Mouse (Mus musculus) adrenal gland, postnatal 36 days (tissue): ENCODE data around the gene Ppdpf. TPM values are rescaled to one million over a fixed set of nuclear protein-coding genes. Genes with fewer than 3 reads are reported as not detected.

Experiments
- DNase-seq, 2 experiments: peaks; one replicate each; pipeline ENCODE4 v3.0.0; 2021; ENCODE audit warnings: mixed read lengths in 1 of 2
- total RNA-seq, 2 experiments: library from RNA; stranded (reverse); gene quantifications; 2 replicates each; pipeline ENCODE4 v1.2.3; 2021

Gene Ppdpf
- total RNA-seq, 2 experiments from 2014 or later: 76.6 to 81.8 TPM

DNA sequence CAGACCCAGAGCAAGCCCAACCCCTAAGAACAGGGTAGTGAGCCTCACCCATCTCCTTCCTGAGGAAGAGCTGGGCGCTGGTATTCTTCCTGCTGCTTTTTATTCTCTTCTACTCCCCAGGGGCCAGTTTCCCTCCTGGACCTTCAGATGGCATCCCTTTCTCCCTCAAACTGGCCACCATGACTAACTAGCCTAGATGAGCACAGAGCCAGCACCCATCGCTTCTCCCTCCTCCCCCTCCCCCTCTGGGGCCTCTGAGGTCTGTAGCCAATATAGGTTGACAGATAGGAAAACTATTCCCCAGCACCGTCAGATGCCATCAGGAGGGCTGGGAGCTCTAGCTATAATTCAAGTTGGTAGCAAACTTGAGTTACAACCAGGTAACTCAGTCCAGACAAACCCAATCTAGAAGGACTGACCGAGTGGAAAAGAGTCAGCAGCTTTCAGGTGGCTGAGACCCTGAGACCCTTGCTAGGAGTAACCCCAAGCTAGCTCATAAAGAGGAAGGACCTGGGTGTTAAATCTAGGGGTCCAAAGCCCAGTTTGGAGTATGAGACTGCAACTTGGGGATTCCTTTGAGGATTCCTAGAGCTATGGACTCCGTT, 31.9 kb downstream of the Ppdpf start:
- no peak for DNase-seq

DNA sequence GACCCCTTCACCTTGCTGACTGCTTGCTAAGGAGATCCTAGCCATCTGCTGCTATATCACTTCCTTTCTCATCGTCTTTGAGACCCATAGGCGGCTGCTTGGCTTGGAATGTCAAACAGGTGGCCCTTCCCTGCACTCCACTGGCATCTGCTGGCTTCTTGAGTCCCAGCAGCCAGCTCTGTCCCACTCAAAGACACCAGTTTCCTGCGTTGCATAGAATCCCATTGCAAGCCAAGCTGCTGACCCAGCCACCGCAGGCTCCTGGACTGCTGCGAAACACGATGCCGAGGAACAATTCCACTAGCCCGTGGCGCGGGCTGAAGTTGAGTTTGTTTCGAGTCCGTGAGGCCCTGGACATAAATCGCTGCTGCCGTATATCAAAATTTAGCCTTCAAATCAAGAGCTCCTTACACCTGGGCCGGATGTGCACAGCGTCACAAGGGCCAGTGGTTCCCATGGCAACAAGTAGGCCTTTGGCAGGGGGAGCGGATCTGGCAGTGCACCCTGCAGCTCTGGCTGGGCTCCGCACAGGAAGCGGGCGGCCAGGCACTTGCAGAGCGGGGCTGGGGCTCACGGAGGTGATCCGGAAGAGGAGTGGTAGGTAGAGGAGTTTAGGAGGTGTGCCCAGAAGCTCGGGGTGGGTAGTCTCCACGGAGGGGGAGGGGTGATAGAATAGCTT, 32.6 kb downstream of the Ppdpf start, which contains the start of gene Fndc11:
Gene Fndc11 (plus strand): TSS at position 476 of the 679 bp plus-strand sequence.
- DNase-seq: peak; percentile 82 to 86

DNA sequence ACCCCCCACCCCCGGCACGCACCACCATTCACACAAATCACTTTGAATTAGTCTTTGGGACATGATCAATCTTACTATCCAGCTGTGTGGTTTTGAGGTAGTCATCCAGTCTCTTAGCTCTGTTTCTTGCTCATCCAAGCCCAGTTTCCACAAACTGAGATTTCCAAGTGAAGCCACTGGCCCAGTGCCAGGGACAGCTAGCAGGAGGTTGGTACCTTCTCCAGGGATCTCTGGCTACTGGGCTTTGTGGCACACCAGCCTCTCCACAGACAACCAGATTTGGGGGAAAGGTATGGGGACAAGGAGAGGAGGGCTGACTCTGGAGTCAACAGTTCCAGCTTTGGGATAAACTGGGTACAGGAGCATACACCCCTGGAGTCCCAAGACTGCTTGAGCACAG, 33.3 kb downstream of the Ppdpf start:
- DNase-seq: peak in 1 of 2 experiments; percentile 46

DNA sequence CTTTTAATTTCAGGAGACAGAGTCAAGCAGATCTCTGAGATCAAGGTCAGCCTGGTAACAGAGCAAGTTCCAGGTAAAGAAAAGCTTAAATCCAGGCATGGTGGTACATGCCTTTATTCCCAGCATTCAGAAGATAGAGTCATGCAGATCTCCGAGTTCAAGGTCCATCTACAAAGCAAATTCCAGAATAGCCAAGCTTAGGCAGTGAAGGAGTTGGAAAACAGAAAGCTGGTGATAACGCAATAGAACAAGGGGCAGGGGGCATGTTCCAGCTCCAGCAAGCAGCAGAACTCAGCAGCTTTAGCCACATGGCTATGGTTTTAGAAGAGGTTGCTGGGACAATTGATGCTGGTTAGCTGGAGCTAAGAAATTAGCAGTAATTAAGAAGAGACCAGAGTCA, 37.9 kb downstream of the Ppdpf start:
- no peak for DNase-seq

DNA sequence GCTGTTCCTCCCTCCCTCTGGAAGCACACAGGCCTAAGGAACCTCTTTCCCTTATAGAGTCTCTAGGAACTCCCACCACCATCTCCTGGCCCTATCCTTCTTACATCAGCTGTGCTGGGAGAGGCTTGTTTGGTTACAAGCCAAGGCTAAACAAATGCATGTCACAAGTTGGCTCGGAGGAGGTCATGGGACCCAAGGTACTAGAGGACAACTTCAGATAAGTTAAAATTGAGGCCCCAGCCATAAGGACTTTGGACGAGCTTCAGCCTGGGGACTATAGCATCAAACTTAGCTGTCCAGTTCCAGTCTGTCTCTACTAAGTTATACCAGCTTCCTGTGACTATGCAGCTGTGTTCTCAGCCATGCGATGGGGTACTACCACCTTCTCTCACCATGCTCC, 40.1 kb downstream of the Ppdpf start:
- DNase-seq: no peak

DNA sequence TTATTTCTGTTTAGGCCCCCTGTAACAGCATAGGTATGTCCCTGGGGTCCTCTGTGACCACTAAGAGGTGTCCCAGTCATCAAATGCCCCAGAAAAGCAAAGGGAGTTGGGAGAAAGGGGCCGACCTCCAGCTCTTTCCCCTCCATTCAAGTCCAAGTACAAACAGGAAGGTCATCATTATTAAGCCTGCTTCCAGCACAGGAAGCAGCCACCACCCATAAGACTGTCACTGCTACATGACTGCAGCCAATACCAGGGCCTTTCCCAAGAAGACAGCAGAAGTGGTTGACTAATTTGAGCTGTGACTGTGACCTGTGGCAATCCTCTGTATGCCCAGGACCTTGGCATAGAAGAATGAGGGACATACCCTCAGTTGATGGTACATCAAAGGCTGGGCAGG, 41.3 kb downstream of the Ppdpf start:
- no peak for DNase-seq

DNA sequence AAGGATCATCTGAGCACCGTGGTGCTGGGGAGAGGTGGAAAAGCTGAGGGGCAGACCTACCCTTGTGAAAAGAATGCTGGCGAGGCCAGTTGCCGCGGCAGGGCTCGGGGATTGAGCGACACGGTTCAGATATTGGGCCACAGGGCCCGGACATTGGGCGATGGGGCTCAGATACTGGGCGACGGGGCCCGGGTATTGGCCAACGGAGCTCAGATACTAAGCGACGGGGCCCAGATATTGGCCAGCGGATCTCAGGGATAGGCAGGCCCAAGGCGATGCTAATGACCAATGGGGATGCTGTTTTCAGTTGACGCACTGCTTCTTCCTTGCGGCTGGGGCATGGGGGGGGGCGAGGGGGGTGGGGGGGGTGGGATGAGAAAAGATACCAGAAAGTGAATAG, 44.1 kb downstream of the Ppdpf start:
- no peak for DNase-seq

DNA sequence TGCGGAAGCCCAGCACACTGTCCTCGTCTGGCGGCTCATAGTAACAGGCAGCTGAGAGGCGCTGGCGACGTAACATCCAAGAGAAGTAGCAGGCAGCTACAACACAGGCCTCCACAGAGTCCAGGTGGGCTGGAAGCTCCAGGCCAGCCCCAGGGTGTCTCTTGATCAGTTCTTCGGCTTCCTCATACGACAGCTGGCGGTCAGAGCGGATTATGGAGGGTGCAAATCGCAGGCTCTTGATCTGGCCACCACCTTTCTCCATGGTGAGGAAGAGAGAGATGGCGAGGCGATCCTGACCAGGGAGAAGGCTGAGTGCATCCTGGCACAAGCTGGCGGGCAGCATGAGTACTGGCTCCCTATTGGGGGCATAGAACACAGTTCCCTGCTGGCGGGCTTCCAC, 46.4 kb downstream of the Ppdpf start:
- DNase-seq: no peak

DNA sequence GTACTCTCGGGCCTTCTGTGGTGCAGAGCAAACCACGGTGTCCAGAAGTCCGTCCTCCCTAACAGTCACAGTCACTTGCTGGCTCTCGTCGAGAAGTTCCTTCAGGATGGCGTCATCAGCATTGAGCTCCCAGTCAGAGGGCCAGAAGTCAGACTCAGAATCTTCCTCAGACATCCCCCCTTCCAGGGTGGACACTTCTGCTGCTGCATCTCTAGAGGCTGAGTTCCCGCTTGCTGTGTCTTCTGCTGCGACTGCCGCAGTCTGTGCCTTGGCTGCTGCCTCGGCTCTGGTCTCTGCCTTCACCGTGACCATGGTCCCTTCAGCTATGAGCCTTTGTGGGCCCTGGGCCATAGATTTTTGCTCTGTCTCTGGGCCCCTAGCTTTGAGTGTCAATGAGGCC, 47.6 kb downstream of the Ppdpf start:
- no peak for DNase-seq

DNA sequence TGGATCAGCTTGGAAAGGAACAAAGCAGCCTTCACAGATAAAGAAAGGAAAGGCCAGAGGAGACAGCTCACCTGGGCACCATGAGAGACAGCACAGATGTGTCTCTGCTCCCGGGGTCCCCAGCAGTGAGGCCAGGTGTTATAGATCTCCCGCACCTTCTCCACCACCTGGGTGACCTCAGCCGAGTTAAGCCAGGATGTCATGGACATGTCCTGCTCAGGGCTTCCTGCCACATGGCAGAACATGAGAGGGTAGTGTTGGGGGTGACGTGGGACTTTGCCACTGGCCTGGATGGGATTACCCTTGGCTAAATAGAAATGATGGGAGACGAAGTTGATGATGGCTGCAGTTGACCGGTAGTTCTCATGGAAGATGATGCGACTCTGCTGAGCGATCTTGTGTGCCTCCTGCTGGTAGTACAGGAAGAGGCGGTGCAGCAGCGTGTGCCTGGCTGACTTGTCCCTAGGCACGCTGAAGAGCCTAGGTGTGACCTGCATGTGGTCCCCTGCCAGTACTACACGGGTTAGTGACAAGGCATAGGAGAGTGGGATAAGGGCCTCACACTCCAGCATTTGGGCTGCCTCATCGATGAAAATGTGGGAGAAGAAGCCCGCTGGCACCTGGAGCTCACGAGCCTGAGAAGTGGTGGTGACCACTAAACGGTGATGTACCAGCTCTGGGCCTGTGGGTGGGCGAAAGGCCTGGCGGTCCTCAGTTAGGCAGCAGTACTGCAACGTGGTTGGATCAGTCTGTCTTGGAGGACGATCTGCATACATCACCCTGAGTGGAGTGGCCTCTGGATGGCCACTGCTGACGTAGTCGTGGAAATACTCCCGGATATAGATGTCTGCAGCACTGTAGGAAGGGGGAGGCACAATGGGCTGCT, 48.9 kb downstream of the Ppdpf start:
- no peak for DNase-seq

DNA sequence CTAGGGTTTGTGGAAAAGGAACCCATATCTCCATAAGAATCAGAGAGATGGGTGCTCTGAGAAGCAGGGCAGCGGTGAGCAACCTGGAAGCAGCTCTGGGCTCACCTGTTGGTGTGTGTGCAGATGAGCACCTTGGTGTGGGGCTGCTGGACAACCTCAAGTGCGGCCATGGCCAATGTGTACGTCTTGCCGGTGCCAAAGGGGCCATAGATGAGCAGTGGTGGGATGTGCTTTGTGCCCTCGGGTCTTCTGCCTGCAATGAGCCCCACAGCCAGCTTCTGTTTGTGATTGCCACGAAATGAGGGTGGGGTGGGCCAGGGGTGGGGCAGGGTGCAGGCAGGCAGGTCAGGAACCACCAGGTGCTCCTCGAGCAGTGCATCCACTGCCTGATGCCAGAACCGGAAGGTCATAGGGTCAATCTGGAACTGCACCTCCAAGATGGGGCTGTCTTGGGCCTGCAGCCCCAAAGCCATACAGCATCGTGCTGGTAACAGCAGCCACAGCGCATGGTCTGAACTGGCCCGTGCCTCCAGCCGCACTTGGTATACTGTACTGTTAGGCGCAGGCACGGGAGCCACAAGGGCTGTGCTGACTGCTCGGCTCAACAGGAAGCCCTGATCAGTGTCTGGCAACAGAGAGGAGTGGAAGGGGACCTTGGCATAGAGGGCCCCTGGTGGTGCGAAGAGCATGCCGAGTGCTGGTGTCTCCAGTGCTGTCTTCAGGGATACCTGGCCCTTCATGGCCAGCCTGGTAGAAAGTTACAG, 50.4 kb downstream of the Ppdpf start:
- DNase-seq: no peak

DNA sequence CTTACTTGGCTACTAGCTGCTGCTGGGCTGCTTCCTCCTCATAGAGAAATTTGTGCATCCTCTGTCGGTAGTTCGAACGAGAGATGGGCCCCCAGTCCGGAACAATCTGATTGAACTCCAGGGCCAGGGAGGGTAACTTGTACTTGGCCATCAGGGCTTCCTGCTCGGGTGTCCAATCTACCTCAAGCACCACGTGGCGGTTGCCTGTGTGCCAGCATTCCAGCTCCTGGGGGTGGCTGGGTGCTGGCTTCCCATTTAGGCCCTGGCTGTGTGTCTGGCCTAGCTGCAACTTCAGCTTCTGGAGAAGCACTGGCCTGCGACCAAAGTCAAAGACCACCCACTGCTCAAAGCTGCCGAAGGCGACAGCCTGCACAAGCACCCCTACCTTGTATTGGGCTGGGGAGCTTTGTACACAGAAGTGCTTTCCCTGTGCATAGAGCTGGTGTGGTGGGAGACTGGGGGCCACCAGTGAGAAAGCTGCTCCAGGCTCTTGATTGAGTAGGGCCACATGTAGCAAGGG, 51.1 kb downstream of the Ppdpf start:
- no peak for DNase-seq

Other genes with a start within 250 kb of the Ppdpf start
- gene Nkain4, start 232.5 kb upstream of the Ppdpf start, total RNA-seq: 1 to 10 TPM; 4.6 to 5.8 TPM
- 10 to 100 TPM; 42.4 to 58.8 TPM for gene Arfgap1, start 220.0 kb upstream of the Ppdpf start, total RNA-seq
- 1 to 10 TPM; 1.7 to 4.3 TPM for gene Col20a1, start 200.7 kb upstream of the Ppdpf start, total RNA-seq
- 10 to 100 TPM in 1 of 2 experiments, 1 to 10 TPM in 1; 5.1 to 20.0 TPM for gene Chrna4, start 143.7 kb upstream of the Ppdpf start, total RNA-seq
- 1 to 10 TPM; 3.2 to 4.4 TPM for gene Kcnq2, start 51.9 kb upstream of the Ppdpf start, total RNA-seq
- gene Eef1a2, start 30.2 kb upstream of the Ppdpf start, total RNA-seq: 10 to 100 TPM; 33.0 to 40.3 TPM
- not detected for gene Ptk6, start 15.5 kb downstream of the Ppdpf start, total RNA-seq
- gene Srms, start 25.9 kb downstream of the Ppdpf start, total RNA-seq: under 1 TPM; 0.53 to 0.66 TPM
- gene Fndc11, start 32.8 kb downstream of the Ppdpf start, total RNA-seq: not detected
- 10 to 100 TPM; 19.3 to 28.7 TPM for gene Helz2, start 54.8 kb downstream of the Ppdpf start, total RNA-seq
- 10 to 100 TPM; 14.5 to 22.0 TPM for gene Gmeb2, start 100.8 kb downstream of the Ppdpf start, total RNA-seq
- 10 to 100 TPM; 10.3 to 11.7 TPM for gene Stmn3, start 127.3 kb downstream of the Ppdpf start, total RNA-seq
- 10 to 100 TPM; 26.5 to 32.1 TPM for gene Rtel1, start 132.5 kb downstream of the Ppdpf start, total RNA-seq
- 10 to 100 TPM; 34.8 to 47.3 TPM for gene Zgpat, start 177.7 kb downstream of the Ppdpf start, total RNA-seq
- 10 to 100 TPM; 38.9 to 45.5 TPM for gene Arfrp1, start 178.2 kb downstream of the Ppdpf start, total RNA-seq
- 10 to 100 TPM; 13.4 to 18.1 TPM for gene Lime1, start 192.8 kb downstream of the Ppdpf start, total RNA-seq